Mouse (Mus musculus): ENCODE measurements at regions not wholly inside any gene's neighbourhood (a gene's known extent, or its start where the extent isn't known, plus 50 kb on each side); places are given as distances from the start of the nearest gene placed in this dataset.

DNA sequence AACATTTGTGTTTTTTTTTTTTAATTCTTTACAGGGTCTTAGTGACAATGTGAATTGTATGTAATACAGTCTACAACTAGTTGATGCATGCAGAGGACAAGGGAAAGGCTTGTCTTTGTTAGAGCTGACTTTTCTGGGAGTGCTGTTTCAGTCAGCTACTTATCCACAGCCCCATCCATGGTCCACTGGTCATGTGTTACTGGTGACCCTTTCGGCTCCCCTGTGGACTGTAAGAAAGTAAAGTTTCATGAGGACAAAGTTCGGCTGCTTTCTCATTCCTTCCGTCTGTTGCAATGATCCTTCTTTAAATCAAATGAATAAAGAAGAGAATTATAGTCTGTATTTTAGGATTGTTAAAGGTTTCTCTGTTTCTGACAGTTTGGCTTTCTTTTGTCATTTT lies 577.1 kb downstream of the Prkd1 start:
- TF ChIP-seq POLR2A (IDR thresholded peaks at IDR 0.05; ENCODE audit: borderline replicate concordance, extremely low read depth, insufficient read depth, insufficient read length, poor library complexity, severe bottlenecking) (no peak), CTCF (IDR thresholded peaks at IDR 0.05; ENCODE audit: borderline replicate concordance, extremely low read depth, insufficient read depth, insufficient read length) (no peak)
- no peak for DNase-seq (ENCODE audit: low read depth)

DNA sequence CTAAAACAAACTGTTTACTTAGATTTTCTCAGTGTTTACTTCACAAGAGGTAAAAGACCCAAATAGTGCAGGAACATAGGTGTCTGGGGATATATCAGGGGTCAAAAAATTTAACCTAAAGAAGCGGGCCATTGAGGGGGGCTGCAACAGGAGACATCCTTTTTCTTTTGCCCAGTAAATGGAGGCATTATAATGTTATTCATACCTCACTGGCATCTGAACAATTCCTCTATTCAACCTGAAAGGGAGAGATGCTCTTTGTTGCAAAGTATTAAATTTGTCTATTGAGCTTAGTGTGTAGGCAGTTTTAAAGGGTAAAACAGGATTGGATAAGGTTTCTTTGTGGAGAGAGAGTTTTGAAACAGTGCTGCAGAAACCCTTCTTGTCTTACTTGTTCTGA lies 576.5 kb downstream of the Prkd1 start:
- DNase-seq (ENCODE audit: low read depth), result no peak
- TF ChIP-seq CTCF (IDR thresholded peaks at IDR 0.05; ENCODE audit: borderline replicate concordance, extremely low read depth, insufficient read depth, insufficient read length), result no peak
- no peak for TF ChIP-seq POLR2A (IDR thresholded peaks at IDR 0.05; ENCODE audit: borderline replicate concordance, extremely low read depth, insufficient read depth, insufficient read length, poor library complexity, severe bottlenecking)

DNA sequence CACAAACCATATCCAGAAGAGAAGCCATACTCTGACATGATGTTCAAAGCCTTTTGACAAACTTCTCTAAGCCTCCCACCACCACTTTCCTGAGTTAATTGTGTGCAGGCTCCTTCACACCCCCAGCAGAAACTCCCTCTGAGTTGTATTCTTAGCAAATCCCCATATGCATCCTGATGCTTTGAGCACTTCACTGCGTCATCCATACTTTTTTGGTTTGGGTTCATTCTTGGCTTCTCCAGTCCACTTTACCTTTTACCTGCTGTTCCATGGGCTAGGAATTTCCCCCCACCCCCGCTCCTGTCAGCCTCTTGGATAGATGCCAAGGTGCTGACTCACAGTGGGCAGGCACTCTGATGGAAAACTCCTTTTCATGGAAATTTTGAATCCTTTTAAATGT lies 575.2 kb downstream of the Prkd1 start:
- DNase-seq (ENCODE audit: low read depth), result no peak

DNA sequence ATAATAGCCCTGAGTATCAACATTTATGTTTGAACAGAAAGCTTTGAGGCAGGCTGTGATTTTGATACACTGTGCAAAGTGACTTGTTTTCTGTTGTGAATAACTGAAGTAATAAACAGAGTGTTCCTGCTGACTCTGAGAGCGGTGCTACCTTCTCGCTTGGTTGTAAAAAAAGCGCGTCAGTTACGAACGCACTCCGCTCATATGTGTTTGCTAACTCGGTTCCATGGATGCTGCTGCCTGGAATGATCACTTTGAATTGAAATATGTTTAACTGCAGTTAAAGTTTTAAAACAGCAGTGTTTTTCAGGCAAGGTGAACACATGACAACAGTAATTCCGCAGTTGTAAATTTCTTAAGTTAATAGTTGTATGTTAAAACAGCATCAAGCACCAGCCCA lies 567.7 kb downstream of the Prkd1 start:
- DNase-seq (ENCODE audit: low read depth), result peak; percentile 66
- TF ChIP-seq CTCF (IDR thresholded peaks at IDR 0.05; ENCODE audit: borderline replicate concordance, extremely low read depth, insufficient read depth, insufficient read length), result no peak
- no peak for TF ChIP-seq POLR2A (IDR thresholded peaks at IDR 0.05; ENCODE audit: borderline replicate concordance, extremely low read depth, insufficient read depth, insufficient read length, poor library complexity, severe bottlenecking)

More for the DNA sequence above, 575.2 kb downstream of the Prkd1 start:
- no peak for TF ChIP-seq CTCF (IDR thresholded peaks at IDR 0.05; ENCODE audit: borderline replicate concordance, extremely low read depth, insufficient read depth, insufficient read length)
- TF ChIP-seq POLR2A (IDR thresholded peaks at IDR 0.05; ENCODE audit: borderline replicate concordance, extremely low read depth, insufficient read depth, insufficient read length, poor library complexity, severe bottlenecking), result no peak

DNA sequence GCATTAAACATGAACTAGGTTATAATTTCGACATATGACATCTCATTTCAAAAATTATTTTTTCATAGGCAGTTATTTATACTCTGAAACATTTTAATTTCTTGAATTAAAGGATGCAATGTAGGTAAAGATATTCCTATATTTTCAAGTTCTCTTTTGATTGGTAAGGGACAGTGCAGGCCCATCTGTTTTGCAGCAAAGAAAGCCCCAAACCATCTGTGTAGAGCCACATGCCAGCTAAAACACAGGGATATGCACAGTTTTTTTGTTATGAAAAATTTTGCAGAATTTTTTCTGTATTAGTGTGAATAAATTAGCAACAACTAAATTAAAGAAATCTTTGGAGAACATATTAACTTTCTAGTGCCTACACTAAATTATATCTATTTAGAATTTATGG lies 567.3 kb downstream of the Prkd1 start:
- TF ChIP-seq CTCF (IDR thresholded peaks at IDR 0.05; ENCODE audit: borderline replicate concordance, extremely low read depth, insufficient read depth, insufficient read length) (no peak), POLR2A (IDR thresholded peaks at IDR 0.05; ENCODE audit: borderline replicate concordance, extremely low read depth, insufficient read depth, insufficient read length, poor library complexity, severe bottlenecking) (no peak)
- DNase-seq (ENCODE audit: low read depth), result peak; percentile 81

DNA sequence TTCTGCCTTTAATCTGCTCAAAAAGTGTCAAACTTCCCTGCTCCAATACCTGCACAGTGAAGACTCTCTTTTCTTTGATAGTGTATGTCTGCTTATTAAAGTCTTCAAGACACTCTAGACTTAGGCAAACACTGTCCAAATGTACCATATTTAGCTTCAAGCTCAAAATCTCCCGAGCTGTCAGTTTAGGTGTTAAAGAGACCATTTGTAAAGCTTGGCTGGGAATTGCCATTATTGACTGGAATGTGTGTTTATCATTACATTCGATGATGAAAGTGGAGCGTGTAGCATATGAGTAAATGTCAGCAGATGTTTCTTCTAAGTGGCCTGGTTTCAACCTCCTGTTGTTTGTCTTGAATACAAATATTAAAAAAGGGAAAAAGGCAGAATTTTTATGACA lies 564.4 kb downstream of the Prkd1 start:
- peak; percentile 91 for DNase-seq (ENCODE audit: low read depth)
- TF ChIP-seq CTCF (IDR thresholded peaks at IDR 0.05; ENCODE audit: borderline replicate concordance, extremely low read depth, insufficient read depth, insufficient read length), result no peak
- TF ChIP-seq POLR2A (IDR thresholded peaks at IDR 0.05; ENCODE audit: borderline replicate concordance, extremely low read depth, insufficient read depth, insufficient read length, poor library complexity, severe bottlenecking), result no peak

DNA sequence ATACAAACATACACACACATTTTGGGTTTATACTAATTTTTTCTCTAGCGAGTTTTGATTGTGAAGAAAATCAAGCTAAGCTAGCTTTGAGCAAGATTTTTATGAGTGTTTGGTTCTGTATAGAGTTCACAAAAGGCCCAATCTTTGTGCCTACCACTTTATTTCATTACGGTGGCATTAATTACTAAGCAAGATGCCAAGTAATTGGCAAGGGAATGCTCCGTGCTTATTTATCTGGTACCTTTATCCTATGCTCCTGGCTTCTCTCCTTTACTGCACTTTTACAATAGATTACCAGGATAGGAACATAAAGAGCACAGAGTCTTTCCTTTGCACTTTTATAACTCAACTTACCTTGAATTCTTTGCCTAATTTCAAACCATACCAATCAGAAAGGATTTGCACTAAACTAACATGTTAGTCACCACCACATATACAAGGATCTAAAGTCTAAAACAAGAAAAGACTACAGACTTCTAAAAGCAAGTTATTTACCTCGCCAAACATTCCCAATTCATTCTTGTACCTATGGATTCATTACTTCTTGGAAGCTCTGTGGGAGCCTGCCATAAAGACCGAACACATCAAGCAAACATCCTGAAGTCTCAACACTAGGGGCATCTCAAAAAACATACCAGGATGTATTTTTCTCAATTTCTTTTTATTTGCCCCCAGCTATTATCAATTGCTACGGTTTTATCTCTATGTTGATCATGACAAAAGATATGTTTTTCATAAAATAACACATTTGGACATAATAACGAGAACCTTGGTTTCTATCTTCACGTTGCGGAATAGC lies 537.5 kb downstream of the Prkd1 start:
- no peak for TF ChIP-seq POLR2A (IDR thresholded peaks at IDR 0.05; ENCODE audit: borderline replicate concordance, extremely low read depth, insufficient read depth, insufficient read length, poor library complexity, severe bottlenecking)
- no peak for TF ChIP-seq CTCF (IDR thresholded peaks at IDR 0.05; ENCODE audit: borderline replicate concordance, extremely low read depth, insufficient read depth, insufficient read length)
- peak; percentile 75 for DNase-seq (ENCODE audit: low read depth)

DNA sequence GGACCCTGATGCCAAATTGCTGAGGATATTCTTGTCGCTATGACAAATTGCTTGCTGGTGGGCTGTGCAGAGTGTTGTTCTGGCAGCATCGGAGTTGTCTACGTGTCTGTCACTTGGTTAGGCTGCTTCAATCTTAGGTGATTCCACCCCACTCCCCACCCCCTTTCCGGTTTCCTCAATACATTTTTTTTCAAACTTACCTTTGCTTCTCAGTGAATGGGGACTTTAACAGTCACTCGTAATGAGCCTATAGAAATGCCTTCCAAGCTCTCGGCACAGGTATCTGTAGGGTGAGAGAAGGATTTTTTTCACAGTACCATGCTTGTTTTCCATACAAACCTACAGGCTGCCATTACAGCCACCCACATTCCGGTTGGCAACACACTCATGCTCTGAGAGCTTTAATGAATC lies 536.8 kb downstream of the Prkd1 start:
- TF ChIP-seq CTCF (IDR thresholded peaks at IDR 0.05; ENCODE audit: borderline replicate concordance, extremely low read depth, insufficient read depth, insufficient read length) (no peak), POLR2A (IDR thresholded peaks at IDR 0.05; ENCODE audit: borderline replicate concordance, extremely low read depth, insufficient read depth, insufficient read length, poor library complexity, severe bottlenecking) (no peak)
- DNase-seq (ENCODE audit: low read depth), result peak; percentile 94

DNA sequence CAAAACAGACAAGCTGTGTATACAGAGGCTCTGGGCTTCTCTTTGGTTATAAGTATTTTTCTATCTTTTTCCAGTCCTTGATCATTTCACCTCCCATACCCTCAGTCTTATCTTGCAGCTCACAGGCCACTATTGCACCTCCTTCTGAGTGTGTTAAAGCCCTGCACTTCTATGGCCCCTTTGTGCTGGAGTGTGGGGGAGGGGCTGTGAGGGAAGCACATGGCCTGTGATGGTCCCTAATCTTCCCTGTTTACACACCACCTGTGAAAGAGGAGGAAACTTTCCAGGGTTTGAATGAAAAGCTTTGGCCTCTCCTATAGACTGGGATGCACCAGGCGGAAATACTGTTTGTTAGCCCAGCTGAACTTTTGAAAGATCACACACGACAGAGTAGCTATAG lies 533.0 kb downstream of the Prkd1 start:
- DNase-seq (ENCODE audit: low read depth), result peak; percentile 80
- TF ChIP-seq CTCF (IDR thresholded peaks at IDR 0.05; ENCODE audit: borderline replicate concordance, extremely low read depth, insufficient read depth, insufficient read length), result no peak
- no peak for TF ChIP-seq POLR2A (IDR thresholded peaks at IDR 0.05; ENCODE audit: borderline replicate concordance, extremely low read depth, insufficient read depth, insufficient read length, poor library complexity, severe bottlenecking)

DNA sequence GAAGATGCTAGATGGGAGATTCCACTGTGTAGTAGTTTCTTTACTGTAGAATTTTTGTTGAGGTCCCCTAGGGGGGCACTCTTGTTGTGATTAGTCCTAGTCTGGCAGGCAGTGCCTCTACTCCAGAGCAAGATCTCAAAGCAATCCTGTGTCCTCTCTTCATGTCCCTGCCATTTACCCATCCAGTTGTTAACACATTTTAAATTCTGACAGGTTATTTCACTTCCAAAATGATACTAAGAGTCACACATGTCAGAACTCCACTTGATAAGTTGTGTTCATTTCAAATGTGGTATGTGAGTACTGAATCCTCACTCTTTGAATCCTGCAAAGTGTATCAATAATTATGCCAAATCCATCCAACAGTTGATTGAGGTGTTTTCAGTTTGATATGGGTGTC lies 530.6 kb downstream of the Prkd1 start:
- peak; percentile 76 for DNase-seq (ENCODE audit: low read depth)
- TF ChIP-seq POLR2A (IDR thresholded peaks at IDR 0.05; ENCODE audit: borderline replicate concordance, extremely low read depth, insufficient read depth, insufficient read length, poor library complexity, severe bottlenecking), result no peak
- no peak for TF ChIP-seq CTCF (IDR thresholded peaks at IDR 0.05; ENCODE audit: borderline replicate concordance, extremely low read depth, insufficient read depth, insufficient read length)

DNA sequence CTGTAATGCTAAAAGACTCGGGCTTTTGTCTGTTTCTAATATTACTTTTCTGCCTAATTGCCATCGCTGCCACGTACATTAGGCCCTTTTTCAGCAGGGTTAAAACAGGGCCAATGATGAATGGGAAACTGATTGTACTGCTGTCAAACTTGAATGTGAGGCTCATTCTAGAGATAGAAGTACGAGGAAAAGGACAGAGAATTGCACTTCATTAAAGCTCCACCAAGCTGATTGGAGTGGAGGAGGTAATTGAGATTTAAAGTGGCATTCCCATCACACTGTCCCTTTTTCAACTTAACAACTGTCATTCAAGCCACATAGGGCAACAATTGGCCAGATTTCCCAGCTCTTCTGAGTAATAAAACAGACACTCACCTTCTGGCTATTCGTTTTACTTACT lies 526.8 kb downstream of the Prkd1 start:
- DNase-seq (ENCODE audit: low read depth), result peak; percentile 96

DNA sequence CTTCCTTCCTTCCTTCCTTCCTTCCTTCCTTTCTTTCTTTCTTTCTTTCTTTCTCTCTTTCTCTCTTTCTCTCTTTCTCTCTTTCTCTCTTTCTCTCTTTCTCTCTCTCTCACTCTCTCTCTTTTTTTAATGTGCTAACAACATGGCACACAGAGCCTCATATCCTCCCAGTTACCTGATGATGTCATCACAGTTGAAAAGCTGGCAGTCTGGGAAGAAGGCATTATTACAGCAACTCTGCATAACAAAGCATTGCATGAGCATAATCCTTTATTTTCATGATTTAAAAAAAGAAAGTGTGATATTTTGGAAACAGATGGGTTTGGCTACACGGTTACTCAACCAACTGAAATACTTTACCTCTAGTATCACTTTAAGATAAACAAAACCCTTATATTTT lies 525.9 kb downstream of the Prkd1 start:
- TF ChIP-seq POLR2A (IDR thresholded peaks at IDR 0.05; ENCODE audit: borderline replicate concordance, extremely low read depth, insufficient read depth, insufficient read length, poor library complexity, severe bottlenecking) (no peak), CTCF (IDR thresholded peaks at IDR 0.05; ENCODE audit: borderline replicate concordance, extremely low read depth, insufficient read depth, insufficient read length) (no peak)
- peak; percentile 81 for DNase-seq (ENCODE audit: low read depth)

More for the DNA sequence above, 526.8 kb downstream of the Prkd1 start:
- TF ChIP-seq CTCF (IDR thresholded peaks at IDR 0.05; ENCODE audit: borderline replicate concordance, extremely low read depth, insufficient read depth, insufficient read length), result no peak
- TF ChIP-seq POLR2A (IDR thresholded peaks at IDR 0.05; ENCODE audit: borderline replicate concordance, extremely low read depth, insufficient read depth, insufficient read length, poor library complexity, severe bottlenecking), result no peak

All from brain, embryonic 14.5 days (tissue).